Mouse (Mus musculus): ENCODE results near the gene Iqch. TPM values are rescaled to one million over a fixed set of nuclear protein-coding genes. Genes with fewer than 3 reads are reported as not detected.

The Iqch gene
- total and polyA plus RNA-seq, 2 experiments from 2014 or later: 0.10 to 0.14 TPM

DNA sequence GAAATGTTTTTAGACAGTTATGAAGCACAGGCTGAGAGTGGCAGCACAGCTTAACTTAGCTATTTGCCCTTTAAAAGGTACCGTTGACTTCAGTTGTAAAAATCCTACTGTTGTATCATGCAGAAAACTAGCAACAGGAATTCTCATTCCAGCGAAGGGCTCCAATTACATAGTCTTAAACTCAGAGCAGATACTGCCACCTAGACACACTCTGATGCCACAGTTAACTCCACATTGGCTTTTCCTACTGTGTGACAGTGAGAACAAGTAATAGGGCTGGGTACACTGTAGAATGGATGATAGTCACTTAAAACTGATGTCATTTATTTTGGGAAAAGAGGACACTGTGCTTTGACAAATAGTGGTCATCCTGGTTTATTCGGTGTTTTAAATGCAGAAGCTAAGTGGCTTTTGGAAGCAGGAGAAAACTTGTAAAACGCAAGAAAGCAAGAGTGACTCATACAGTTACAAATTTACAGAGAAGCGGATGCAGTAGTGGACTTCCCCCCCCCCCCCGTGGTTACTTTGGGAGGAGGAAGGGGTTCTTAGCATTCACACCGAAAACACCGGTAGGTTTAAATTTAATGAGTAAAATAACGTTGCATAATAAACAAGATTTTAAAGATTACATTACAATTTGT lies 181.1 kb downstream of the Iqch start:
- Histone ChIP-seq H3K9me3 (ENCODE audit: low read length) (no peaks in the 10 kb centered on the region), H3K9ac (no peak overlapping the region), H3K4me1 (ENCODE audit: insufficient read depth) (no peaks in the 10 kb centered on the region), H3K4me3 (ENCODE audit: low read depth, low read length) (no peak overlapping the region), H3K27me3 (ENCODE audit: insufficient read depth, low read length) (no peaks in the 10 kb centered on the region), H3K36me3 (ENCODE audit: insufficient read depth) (no peaks in the 10 kb centered on the region), H3K27ac (ENCODE audit: low read depth, low read length) (no peak overlapping the region), H3K4me2 (ENCODE audit: low read depth) (no peak overlapping the region)
- 66% methylated on average over 9 of the region's 9 CpGs for WGBS
- DNase-seq (peak; percentile 33), ATAC-seq (no peak)
- peak; percentile 58 for TF ChIP-seq CTCF (IDR thresholded peaks at IDR 0.05; ENCODE audit: low read depth)

- no peaks in the 10 kb centered on the region for H3K36me3 ChIP-seq (ENCODE audit: insufficient read depth)
- ATAC-seq: no peak
Measured at GRCm38 (mm10) chr9:63420396-63420795, 181.9 kb downstream of the Iqch start.

GRCm38 (mm10) chr9:63400176-63400575 lies 202.1 kb downstream of the Iqch start:
- WGBS: 94% methylated on average over 1 of the region's 1 CpGs
- H3K9me3 ChIP-seq (ENCODE audit: low read length): no peaks in the 10 kb centered on the region
- H3K36me3 ChIP-seq (ENCODE audit: insufficient read depth): no peaks in the 10 kb centered on the region
- H3K4me3 ChIP-seq (ENCODE audit: low read depth, low read length): no peak overlapping the region
- H3K27me3 ChIP-seq (ENCODE audit: insufficient read depth, low read length): no peaks in the 10 kb centered on the region
- no peak for DNase-seq
- no peak overlapping the region for H3K4me2 ChIP-seq (ENCODE audit: low read depth)
- H3K9ac ChIP-seq: no peak overlapping the region
- no peak for ATAC-seq
- H3K4me1 ChIP-seq (ENCODE audit: insufficient read depth): peaks cover 8% of the 10 kb centered on the region; the same call in 1 of the 2 replicates
- H3K27ac ChIP-seq (ENCODE audit: low read depth, low read length): no peak overlapping the region
- TF ChIP-seq CTCF (IDR thresholded peaks at IDR 0.05; ENCODE audit: low read depth): no peak

More at GRCm38 (mm10) chr9:63420396-63420795, 181.9 kb downstream of the Iqch start:
- 12% methylated on average over 6 of the region's 6 CpGs for WGBS
- Histone ChIP-seq H3K4me2 (ENCODE audit: low read depth) (no peak overlapping the region), H3K27ac (ENCODE audit: low read depth, low read length) (no peak overlapping the region), H3K4me3 (ENCODE audit: low read depth, low read length) (no peak overlapping the region), H3K27me3 (ENCODE audit: insufficient read depth, low read length) (no peaks in the 10 kb centered on the region), H3K9me3 (ENCODE audit: low read length) (no peaks in the 10 kb centered on the region), H3K4me1 (ENCODE audit: insufficient read depth) (no peaks in the 10 kb centered on the region), H3K9ac (no peak overlapping the region)
- no peak for TF ChIP-seq CTCF (IDR thresholded peaks at IDR 0.05; ENCODE audit: low read depth)
- no peak for DNase-seq

DNA sequence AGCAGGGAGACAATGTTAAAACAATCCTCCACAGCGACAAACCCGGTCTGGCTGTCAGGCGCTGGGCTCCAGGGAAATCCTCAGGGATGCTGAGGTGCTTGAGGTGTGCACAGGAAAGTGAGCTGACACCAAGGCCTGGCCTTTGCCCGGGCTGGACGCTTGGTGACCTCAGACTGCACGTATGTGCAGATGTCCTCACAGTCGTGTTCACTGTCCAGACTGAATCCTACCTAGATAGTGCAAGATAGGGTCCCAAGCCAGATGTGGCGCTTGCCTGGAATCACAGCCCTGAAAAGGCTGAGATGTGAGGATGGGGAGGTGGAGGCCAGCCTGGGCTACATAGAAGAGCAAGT lies 202.9 kb downstream of the Iqch start:
- no peak for ATAC-seq
- 6% methylated on average over 8 of the region's 8 CpGs for WGBS
- H3K4me2 ChIP-seq (ENCODE audit: low read depth): peak overlapping the region; percentile 97

DNA sequence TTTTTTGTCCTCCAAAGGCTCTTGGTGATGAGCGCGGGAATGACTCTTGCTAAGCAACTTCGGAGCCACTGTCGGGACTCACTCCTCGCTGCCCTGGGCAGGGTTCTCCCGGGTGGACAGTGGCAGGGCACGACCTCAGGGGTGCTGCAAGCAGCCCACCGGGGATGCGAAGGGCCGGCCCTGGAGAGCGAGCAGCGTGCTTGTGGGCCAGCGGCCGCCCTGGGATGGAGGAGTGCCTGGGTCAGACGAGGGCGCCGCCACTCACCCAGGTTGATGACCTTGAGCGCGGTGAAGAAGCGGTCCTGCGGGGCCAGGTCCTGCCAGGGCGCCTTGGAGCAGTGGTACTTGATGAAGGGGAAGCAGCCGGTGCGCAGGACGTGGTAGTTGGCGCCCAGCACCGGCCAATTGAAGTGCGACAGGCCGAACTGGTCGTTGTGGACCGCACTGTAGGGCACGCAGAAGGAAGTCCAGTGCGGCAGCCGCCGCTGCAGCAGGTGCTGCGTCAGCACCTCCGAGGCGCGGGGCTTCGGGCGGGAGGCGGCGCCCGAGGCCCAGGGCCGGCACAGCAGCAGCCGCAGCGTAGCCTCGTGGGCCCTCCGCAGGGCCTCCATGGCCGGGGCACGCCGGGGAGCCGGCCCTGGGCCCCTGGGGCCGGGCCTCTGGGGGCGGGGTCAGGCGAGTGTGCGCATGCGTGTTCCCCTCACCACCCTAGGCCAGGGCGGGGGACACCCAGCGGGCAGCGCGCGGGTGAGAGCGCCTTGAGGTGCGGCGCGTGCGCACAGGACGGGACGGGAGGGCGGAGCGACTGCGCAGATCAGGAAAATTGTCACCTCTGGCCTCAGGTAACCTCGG lies 203.5 kb downstream of the Iqch start, which contains the start of gene 2300009A05Rik:
Gene 2300009A05Rik (minus strand): TSS at position 636 of the 852 bp plus-strand sequence.
- Histone ChIP-seq H3K9ac (peak within 1 kb of the TSS; percentile 90), H3K36me3 (ENCODE audit: insufficient read depth) (no peaks in the 10 kb centered on the region), H3K27ac (ENCODE audit: low read depth, low read length) (peak within 1 kb of the TSS; percentile 64), H3K4me2 (ENCODE audit: low read depth) (peak within 1 kb of the TSS; percentile 97), H3K4me3 (ENCODE audit: low read depth, low read length) (peak within 1 kb of the TSS; percentile 94), H3K4me1 (ENCODE audit: insufficient read depth) (peaks cover 8% of the 10 kb centered on the region; the same call in 1 of the 2 replicates), H3K9me3 (ENCODE audit: low read length) (no peaks in the 10 kb centered on the region), H3K27me3 (ENCODE audit: insufficient read depth, low read length) (no peaks in the 10 kb centered on the region)
- peak; percentile 98 for ATAC-seq
- peak; percentile 94 for DNase-seq
- 2% methylated on average over 71 of the region's 74 CpGs for WGBS
- peak; percentile 12; the same call in 1 of the 2 replicates for TF ChIP-seq CTCF (IDR thresholded peaks at IDR 0.05; ENCODE audit: low read depth)

More for the DNA sequence above, 202.9 kb downstream of the Iqch start:
- Histone ChIP-seq H3K27ac (ENCODE audit: low read depth, low read length) (no peak overlapping the region), H3K9me3 (ENCODE audit: low read length) (no peaks in the 10 kb centered on the region), H3K36me3 (ENCODE audit: insufficient read depth) (no peaks in the 10 kb centered on the region), H3K4me1 (ENCODE audit: insufficient read depth) (peaks cover 8% of the 10 kb centered on the region; the same call in 1 of the 2 replicates), H3K9ac (peak overlapping the region; percentile 90), H3K4me3 (ENCODE audit: low read depth, low read length) (peak overlapping the region; percentile 94), H3K27me3 (ENCODE audit: insufficient read depth, low read length) (no peaks in the 10 kb centered on the region)
- DNase-seq: no peak
- no peak for TF ChIP-seq CTCF (IDR thresholded peaks at IDR 0.05; ENCODE audit: low read depth)

GRCm38 (mm10) chr9:63395612-63396011 lies 206.7 kb downstream of the Iqch start:
- 74% methylated on average over 7 of the region's 7 CpGs for WGBS
- DNase-seq (no peak), ATAC-seq (no peak)
- no peak overlapping the region for H3K4me3 ChIP-seq (ENCODE audit: low read depth, low read length)
- no peak overlapping the region for H3K27ac ChIP-seq (ENCODE audit: low read depth, low read length)
- no peaks in the 10 kb centered on the region for H3K9me3 ChIP-seq (ENCODE audit: low read length)
- H3K9ac ChIP-seq: no peak overlapping the region
- H3K4me2 ChIP-seq (ENCODE audit: low read depth): no peak overlapping the region
- no peak for TF ChIP-seq CTCF (IDR thresholded peaks at IDR 0.05; ENCODE audit: low read depth)
- H3K4me1 ChIP-seq (ENCODE audit: insufficient read depth): peaks cover 8% of the 10 kb centered on the region; the same call in 1 of the 2 replicates
- H3K36me3 ChIP-seq (ENCODE audit: insufficient read depth): no peaks in the 10 kb centered on the region
- H3K27me3 ChIP-seq (ENCODE audit: insufficient read depth, low read length): no peaks in the 10 kb centered on the region

GRCm38 (mm10) chr9:63391307-63391706 lies 211.0 kb downstream of the Iqch start:
- Histone ChIP-seq H3K4me3 (ENCODE audit: low read depth, low read length) (no peak overlapping the region), H3K9me3 (ENCODE audit: low read length) (no peaks in the 10 kb centered on the region), H3K27ac (ENCODE audit: low read depth, low read length) (no peak overlapping the region), H3K36me3 (ENCODE audit: insufficient read depth) (no peaks in the 10 kb centered on the region), H3K9ac (no peak overlapping the region), H3K27me3 (ENCODE audit: insufficient read depth, low read length) (no peaks in the 10 kb centered on the region), H3K4me1 (ENCODE audit: insufficient read depth) (no peaks in the 10 kb centered on the region), H3K4me2 (ENCODE audit: low read depth) (no peak overlapping the region)
- no peak for ATAC-seq
- 82% methylated on average over 2 of the region's 2 CpGs for WGBS
- no peak for TF ChIP-seq CTCF (IDR thresholded peaks at IDR 0.05; ENCODE audit: low read depth)
- no peak for DNase-seq
